Mouse (Mus musculus) hindlimb bud, embryonic 11.5 days (tissue): Measurements from ENCODE around the gene Bin2.

Source experiments
- DNase-seq: peaks from one replicate; pipeline ENCODE4 v3.0.0-alpha.2; 2012; ENCODE audit warnings: low read depth, low spot score; ENCODE audit errors: extremely low spot score

Gene Bin2

GRCm38 (mm10) chr15:100669337-100669736 lies at the start of gene Bin2:
TSS of gene Bin2 (minus strand) at chr15:100669553.
- DNase-seq = no peak

DNA sequence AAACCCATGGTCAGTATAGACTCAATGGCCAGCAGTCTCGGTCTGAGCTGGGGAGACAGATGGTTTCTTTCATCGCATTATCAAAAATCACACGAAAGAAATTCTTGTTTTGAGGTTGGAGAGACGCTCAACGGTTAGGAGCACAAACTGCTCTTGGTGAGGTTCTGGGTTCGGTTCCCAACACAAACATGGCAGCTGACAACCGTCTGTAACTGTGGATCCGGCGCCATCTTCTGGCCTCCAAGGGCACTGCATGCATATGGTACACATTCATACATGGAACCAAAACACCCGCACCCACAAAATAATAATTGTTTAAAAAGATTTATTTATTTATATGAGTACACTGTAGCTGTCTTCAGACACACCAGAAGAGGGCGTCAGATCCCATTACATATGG lies 49.2 kb upstream of the Bin2 start:
- no peak for DNase-seq

GRCm38 (mm10) chr15:100717933-100718332 lies 48.6 kb upstream of the Bin2 start:
- DNase-seq = no peak

- no peak for DNase-seq
These were observed 46.1 kb upstream of the Bin2 start for GRCm38 (mm10) chr15:100715399-100715993.

DNA sequence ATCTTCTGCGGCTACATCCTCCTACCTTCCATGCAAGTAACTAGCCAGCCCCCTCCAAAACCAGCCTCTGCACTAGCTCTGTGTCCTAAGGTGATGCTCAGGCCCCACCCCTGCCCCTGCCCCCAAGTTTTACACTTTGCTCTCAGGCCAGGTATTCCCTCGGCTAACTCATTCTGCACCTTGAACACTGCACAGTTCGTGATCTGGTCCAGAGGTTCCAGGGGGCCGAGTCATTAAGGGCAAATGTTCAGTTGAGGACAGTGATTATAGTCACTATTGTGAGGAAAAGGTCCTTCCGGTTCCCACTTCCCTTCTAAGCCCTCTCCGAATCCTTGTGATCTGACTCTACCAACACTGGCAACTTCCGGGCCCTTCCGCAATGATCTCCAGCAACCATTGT lies 45.1 kb upstream of the Bin2 start:
- DNase-seq = no peak

- DNase-seq = no peak
These were observed 41.5 kb upstream of the Bin2 start for GRCm38 (mm10) chr15:100710838-100711237.

GRCm38 (mm10) chr15:100708433-100709078 lies 39.2 kb upstream of the Bin2 start:
- DNase-seq = no peak

- no peak for DNase-seq
These were observed 36.9 kb upstream of the Bin2 start for GRCm38 (mm10) chr15:100706226-100706625.

- DNase-seq = no peak
These were observed 36.0 kb upstream of the Bin2 start for GRCm38 (mm10) chr15:100705376-100705775.

GRCm38 (mm10) chr15:100703913-100704312 lies 34.6 kb upstream of the Bin2 start:
- DNase-seq = no peak

GRCm38 (mm10) chr15:100701856-100702255 lies 32.5 kb upstream of the Bin2 start:
- DNase-seq = no peak

DNA sequence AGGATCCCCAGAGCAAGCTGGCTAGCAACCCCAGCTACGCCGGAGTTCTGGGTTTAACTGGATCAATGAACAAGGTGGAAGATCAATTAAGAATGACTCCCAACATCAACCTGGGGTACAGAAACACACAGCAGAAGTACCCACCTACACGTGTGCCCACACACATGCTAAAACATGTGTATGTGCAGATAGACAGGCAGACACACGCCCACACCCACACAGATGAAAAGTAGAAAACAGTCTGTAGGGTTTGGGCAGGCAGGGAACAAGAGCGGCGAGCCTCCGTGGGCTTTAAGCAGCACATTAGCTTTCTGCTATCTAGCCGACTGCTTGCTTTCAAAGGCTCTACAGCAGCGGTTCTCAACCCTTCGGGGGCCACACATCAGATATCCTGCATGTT lies 31.8 kb upstream of the Bin2 start:
- DNase-seq = no peak

GRCm38 (mm10) chr15:100700424-100700823 lies 31.1 kb upstream of the Bin2 start:
- no peak for DNase-seq

DNA sequence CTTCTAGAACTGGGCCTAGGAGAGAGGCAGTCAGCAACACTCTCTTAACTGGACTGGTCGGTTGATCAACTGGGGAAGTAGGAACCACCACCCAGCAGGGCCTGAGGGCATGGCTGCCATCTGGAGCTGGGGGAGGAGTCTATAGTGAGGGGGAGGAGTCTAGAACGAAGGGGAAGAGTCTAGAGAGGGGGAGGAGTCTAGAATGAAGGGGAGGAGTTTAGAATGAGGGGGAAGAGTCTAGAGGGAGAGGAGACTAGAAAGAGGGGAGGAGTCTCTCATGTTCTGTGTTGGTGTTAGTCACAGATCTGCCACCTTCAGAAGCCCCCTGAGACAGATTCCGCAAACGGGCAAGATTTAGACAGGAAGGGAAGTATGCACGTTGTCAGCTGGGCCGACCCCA lies 30.0 kb upstream of the Bin2 start:
- DNase-seq = no peak

GRCm38 (mm10) chr15:100698078-100698477 lies 28.7 kb upstream of the Bin2 start:
- no peak for DNase-seq

- no peak for DNase-seq
These were observed 25.1 kb upstream of the Bin2 start for GRCm38 (mm10) chr15:100694406-100694805.

DNA sequence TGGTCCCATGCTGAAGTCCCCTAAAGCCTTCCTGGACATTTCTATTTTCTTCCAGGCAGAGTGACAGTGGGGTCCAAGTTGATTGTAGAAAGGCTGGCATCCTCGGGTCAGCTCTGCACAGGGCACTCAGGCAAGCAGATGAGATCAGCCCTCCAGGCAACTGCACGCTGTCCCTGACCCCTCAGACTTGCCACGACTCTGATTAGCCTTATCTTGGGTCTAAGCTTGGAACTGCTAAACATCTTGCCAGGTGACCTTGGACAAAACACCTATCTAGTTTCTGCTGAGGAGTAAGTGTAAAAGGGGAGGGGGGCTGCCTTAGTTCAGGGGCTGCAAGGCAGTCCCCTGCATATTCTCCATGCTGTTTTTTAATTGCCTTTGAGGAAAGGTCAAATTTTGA lies 22.6 kb upstream of the Bin2 start:
- DNase-seq = no peak

DNA sequence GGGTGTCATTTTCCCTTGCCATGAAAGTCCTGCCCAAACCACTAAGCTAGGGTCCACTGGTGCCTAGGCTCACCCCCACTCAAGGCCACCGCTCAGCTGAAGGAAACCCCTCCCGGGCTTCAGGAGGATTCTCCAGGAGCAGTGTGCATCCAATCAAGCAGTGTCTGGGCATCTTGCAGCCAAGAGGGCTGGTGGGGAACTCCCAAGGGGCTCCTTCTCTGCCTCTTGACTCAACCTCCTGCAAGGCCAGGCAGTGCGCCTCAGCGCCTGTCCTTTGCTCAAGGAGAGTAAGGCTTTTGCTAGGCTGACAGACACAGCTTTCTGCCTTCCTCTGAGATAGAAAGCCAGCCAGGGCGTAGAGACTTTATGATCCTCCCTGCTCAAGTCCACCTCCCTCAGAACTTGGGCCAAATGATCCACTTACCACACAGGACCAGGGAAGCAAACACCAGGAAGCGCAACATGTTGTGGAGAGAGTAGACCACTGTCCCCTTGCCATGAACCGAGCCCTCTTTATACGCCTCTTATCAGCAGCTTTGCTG lies 18.1 kb upstream of the Bin2 start, which contains the start of gene Cela1:
Gene Cela1, minus strand, starts transcription at position 492 of the 542 bp plus-strand sequence.
- DNase-seq = no peak

- no peak for DNase-seq
These were observed 17.6 kb upstream of the Bin2 start for GRCm38 (mm10) chr15:100686989-100687388.

- DNase-seq = no peak
These were observed 17.1 kb upstream of the Bin2 start for GRCm38 (mm10) chr15:100686434-100686833.

- DNase-seq = no peak
These were observed 16.5 kb upstream of the Bin2 start for GRCm38 (mm10) chr15:100685849-100686248.

GRCm38 (mm10) chr15:100685255-100685654 lies 15.9 kb upstream of the Bin2 start:
- no peak for DNase-seq

DNA sequence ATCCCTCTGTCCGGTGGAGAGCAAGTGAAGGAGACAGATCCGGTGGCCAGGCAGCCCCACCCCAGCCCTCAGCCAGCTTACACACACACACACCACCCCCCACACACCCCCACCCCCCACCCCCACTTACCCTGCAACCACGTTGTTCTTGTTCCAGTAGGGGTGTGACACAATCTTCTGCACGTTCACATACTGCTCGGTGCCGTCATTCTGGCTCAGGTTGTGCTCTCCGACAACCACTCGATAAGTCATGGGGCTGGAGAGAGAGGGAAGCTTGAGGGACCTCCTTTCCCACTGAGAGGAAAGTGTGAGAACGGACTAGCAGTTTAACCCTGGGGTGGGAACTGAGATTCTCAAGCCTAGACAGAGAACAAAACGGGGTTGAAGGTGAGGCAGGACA lies 15.1 kb upstream of the Bin2 start:
- DNase-seq = no peak
